Comparison of ENCODE assay signal across 8 mouse cellular contexts in the genomic region with DNA sequence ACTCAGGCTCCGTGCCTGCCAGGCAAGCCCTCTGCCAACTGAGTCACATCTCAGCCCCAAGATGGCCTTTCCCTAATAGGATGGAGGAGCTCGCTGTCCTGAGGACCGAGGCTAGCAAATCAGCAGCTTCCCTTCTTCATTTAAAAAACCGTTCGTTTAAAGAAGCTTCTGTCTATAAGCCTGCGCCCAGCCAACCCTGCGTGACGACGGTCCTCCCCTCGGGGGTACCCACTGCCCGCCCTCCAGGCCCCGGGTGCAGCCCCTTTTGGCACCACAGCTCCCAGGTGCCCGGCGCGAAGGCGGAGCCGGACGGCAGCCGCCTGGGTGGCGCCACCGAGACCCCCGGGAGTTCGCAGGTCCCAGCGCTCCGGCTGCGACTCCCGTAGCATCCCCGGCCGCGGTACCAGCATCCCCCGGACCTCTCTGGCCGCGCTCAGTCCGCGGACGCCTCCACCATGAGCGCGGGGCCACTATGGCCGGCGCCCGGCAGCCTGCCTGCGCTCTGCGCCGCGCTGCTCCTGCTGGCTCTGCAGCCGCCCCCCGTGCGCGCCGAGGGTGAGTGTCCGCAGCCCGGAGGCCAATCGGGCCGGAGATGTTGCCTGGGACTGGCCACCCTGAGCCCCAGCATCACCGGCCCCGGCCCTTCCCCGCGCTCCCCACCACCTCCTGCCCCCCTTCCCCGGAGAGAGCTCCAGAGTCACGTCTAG. TPM values are rescaled to one million over a fixed set of nuclear protein-coding genes. Genes with fewer than 3 reads are reported as not detected.
DNase-seq lines count a peak whose midpoint lies in the region; ATAC-seq lines count a peak whose summit lies in the region.

A gene (plus strand): TSS at position 51 of the 707 bp plus-strand sequence.

- WGBS in kidney, embryonic 15.5 days: under 1% methylated on average over 60 of the region's 60 CpGs
- under 1% methylated on average over 59 of the region's 60 CpGs for WGBS in forebrain, embryonic 10.5 days
- 3% methylated on average over 60 of the region's 60 CpGs for WGBS in liver, embryonic 12.5 days (ENCODE audit: insufficient replicate concordance)

- H3K36me3 ChIP-seq in kidney, embryonic 15.5 days: no peaks in the 10 kb centered on the region
- H3K36me3 ChIP-seq in forebrain, embryonic 10.5 days (replicated peaks): no peaks in the 10 kb centered on the region
- H3K36me3 ChIP-seq in liver, embryonic 12.5 days: no peaks in the 10 kb centered on the region

- peak within 1 kb of the TSS; percentile 79 for H3K4me2 ChIP-seq in kidney, embryonic 15.5 days
- peak within 1 kb of the TSS; percentile 59 for H3K4me2 ChIP-seq in liver, embryonic 12.5 days

- ATAC-seq in kidney, embryonic 15.5 days (replicated peaks; ENCODE audit: low FRiP score): peak; percentile 84
- no peak for ATAC-seq in liver, embryonic 12.5 days
- ATAC-seq in CD4-positive, CD25-positive, alpha-beta regulatory T cell, adult 4 months: no peak

- H3K27me3 ChIP-seq in kidney, embryonic 15.5 days: peaks cover 43% of the 10 kb centered on the region
- peaks cover 47% of the 10 kb centered on the region for H3K27me3 ChIP-seq in forebrain, embryonic 10.5 days (ENCODE audit: poor library complexity, severe bottlenecking)
- peaks cover 51% of the 10 kb centered on the region for H3K27me3 ChIP-seq in liver, embryonic 12.5 days (replicated peaks)

- DNase-seq in kidney, adult 11 months: no peak
- DNase-seq in R1 (ENCODE audit: low read depth, low spot score) (peak; percentile 18), MN1 (ENCODE audit: low spot score) (no peak)
- DNase-seq in forebrain, embryonic 10.5 days (ENCODE audit: extremely low spot score, low spot score): peak; percentile 43
- DNase-seq in urinary bladder, adult 18-20 months (ENCODE audit: low spot score in 2 of 2): no peak

- peak within 1 kb of the TSS; percentile 49 for H3K4me3 ChIP-seq in kidney, embryonic 15.5 days (replicated peaks)
- peak within 1 kb of the TSS; percentile 65 for H3K4me3 ChIP-seq in forebrain, embryonic 10.5 days
- peak within 1 kb of the TSS; percentile 38 for H3K4me3 ChIP-seq in liver, embryonic 12.5 days

- H3K4me1 ChIP-seq in kidney, embryonic 15.5 days: peaks cover 9% of the 10 kb centered on the region
- peaks cover 13% of the 10 kb centered on the region for H3K4me1 ChIP-seq in forebrain, embryonic 10.5 days
- H3K4me1 ChIP-seq in liver, embryonic 12.5 days: no peaks in the 10 kb centered on the region

- H3K9ac ChIP-seq in kidney, embryonic 15.5 days: peak within 1 kb of the TSS; percentile 27
- no peak within 1 kb of the TSS for H3K9ac ChIP-seq in liver, embryonic 12.5 days

- H3K9me3 ChIP-seq in kidney, embryonic 15.5 days (replicated peaks): no peaks in the 10 kb centered on the region
- no peaks in the 10 kb centered on the region for H3K9me3 ChIP-seq in forebrain, embryonic 10.5 days
- no peaks in the 10 kb centered on the region for H3K9me3 ChIP-seq in liver, embryonic 12.5 days (replicated peaks)

- H3K27ac ChIP-seq in kidney, embryonic 15.5 days: no peak within 1 kb of the TSS
- H3K27ac ChIP-seq in forebrain, embryonic 10.5 days: peak within 1 kb of the TSS; percentile 79
- H3K27ac ChIP-seq in liver, embryonic 12.5 days: no peak within 1 kb of the TSS

RNA-seq across cellular contexts. Expression of the gene that starts here (rescaled TPM):
- 0.98 and 0.99 TPM in 2 replicates for polyA plus RNA-seq in kidney, embryonic 15.5 days (2015; fragmentation: Nextera tagmentation; extraction: Ambion mirVana)
- 0.17 and 0.22 TPM in 2 replicates for polyA plus RNA-seq in forebrain, embryonic 10.5 days (2016; fragmentation: Nextera tagmentation; extraction: Ambion mirVana)
- 0.05 TPM in 1 of 2 replicates, not detected in the other for polyA plus RNA-seq in liver, embryonic 12.5 days (2016; fragmentation: Nextera tagmentation; extraction: Ambion mirVana)
- not detected for polyA plus RNA-seq in CD4-positive, CD25-positive, alpha-beta regulatory T cell, adult 4 months (2017; shearing (Covaris generic))

Comparison
In these comparisons a context has a peak if more than half of its experiments do, and no peak if none do; other contexts are left out.
1. Peak in ATAC-seq, H3K4me3 ChIP-seq, H3K9ac ChIP-seq and H3K4me2 ChIP-seq in kidney, embryonic 15.5 days; RNA of the gene not detected or under 1 TPM.
2. Peak in DNase-seq, H3K4me3 ChIP-seq and H3K27ac ChIP-seq in forebrain, embryonic 10.5 days; RNA of the gene not detected or under 1 TPM.